Mouse (Mus musculus) lung, embryonic 15.5 days (tissue): ENCODE results near the gene Adgre1. TPM values are rescaled to one million over a fixed set of nuclear protein-coding genes. Genes with fewer than 3 reads are reported as not detected.
A peak's percentile ranks its signal among the peaks of the same experiment; 100 is the strongest.
"Not testable (repeated sequence)": the region's sequence is repeated elsewhere in the genome, so short reads cannot be mapped to it uniquely, and the experiment has no call there.

ENCODE experiments used
- ATAC-seq: fragments of 200-750 bp; cut with Nextera tagmentation; 2 replicates; pipeline ENCODE4 v1.8.0; 2017; ENCODE audit warnings: moderate number of reproducible peaks, borderline replicate concordance; ENCODE audit not compliant: low FRiP score, low TSS enrichment; ENCODE audit errors: extremely low read depth
- H3K27ac ChIP-seq: fragments of 300-500 bp; sonication (generic); 2 replicates; pipeline ENCODE4 v1.5.1; 2015; ENCODE audit warnings: moderate library complexity, mild to moderate bottlenecking, inconsistent platforms
- H3K27me3 ChIP-seq: fragments of 300-500 bp; sonication (generic); 2 replicates; pipeline ENCODE4 v1.6.1; 2015; ENCODE audit warnings: inconsistent platforms
- H3K36me3 ChIP-seq: fragments of 300-500 bp; sonication (generic); 2 replicates; pipeline ENCODE4 v1.6.1; 2015; ENCODE audit warnings: inconsistent platforms
- H3K4me1 ChIP-seq: fragments of 300-500 bp; sonication (generic); 2 replicates; pipeline ENCODE4 v1.6.1; 2015; ENCODE audit warnings: inconsistent platforms
- H3K4me2 ChIP-seq: fragments of 300-500 bp; sonication (generic); 2 replicates; pipeline ENCODE4 v1.6.1; 2015; ENCODE audit warnings: inconsistent platforms, mild to moderate bottlenecking, moderate library complexity
- H3K4me3 ChIP-seq: fragments of 300-500 bp; sonication (generic); 2 replicates; pipeline ENCODE4 v1.5.1; 2015; ENCODE audit warnings: mild to moderate bottlenecking, inconsistent platforms
- H3K9ac ChIP-seq: fragments of 300-500 bp; sonication (generic); 2 replicates; pipeline ENCODE4 v1.6.1; 2015; ENCODE audit warnings: inconsistent platforms
- H3K9me3 ChIP-seq: fragments of 300-500 bp; sonication (generic); 2 replicates; pipeline ENCODE4 v1.6.1; 2016; ENCODE audit warnings: inconsistent platforms
- WGBS: fragments of 180-500 bp; shearing (Covaris S2); methylation state at CpG from one replicate; pipeline ENCODE4 v1.1.7; 2015; 5-methylcytosine and 5-hydroxymethylcytosine counted together
- polyA plus RNA-seq: library from polyadenylated mRNA; unstranded; fragments of >200 nt; fragmentation: Nextera tagmentation; extraction: Ambion mirVana; gene quantifications from 2 replicates; pipeline ENCODE4 v1.2.1, GENCODE M21; 2015

Gene Adgre1
- 5.0 and 5.7 TPM in 2 replicates for polyA plus RNA-seq

DNA sequence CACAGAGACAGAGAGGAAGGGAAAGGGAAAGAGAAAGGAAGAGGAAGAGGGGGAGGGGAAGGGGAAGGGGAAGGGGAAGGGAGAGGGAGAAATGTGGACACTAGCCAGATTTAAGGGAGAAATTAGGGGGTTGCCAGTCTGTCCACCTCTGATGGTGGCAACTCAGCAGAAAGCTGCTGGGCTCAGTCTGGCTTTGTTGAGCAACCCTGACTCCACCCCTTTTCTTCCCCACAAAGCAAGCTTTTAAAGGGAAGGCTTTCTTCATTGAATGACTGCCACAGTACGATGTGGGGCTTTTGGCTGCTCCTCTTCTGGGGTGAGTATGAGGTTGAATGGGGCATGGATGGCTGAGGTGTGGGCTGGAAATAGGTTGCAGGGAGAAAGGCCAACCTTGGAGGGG, at the start of gene Adgre1:
Gene Adgre1, plus strand, starts transcription at position 251 of the 400 bp plus-strand sequence.
- Histone ChIP-seq H3K9me3 (no peaks in the 10 kb centered on the region), H3K4me1 (no peaks in the 10 kb centered on the region), H3K36me3 (no peaks in the 10 kb centered on the region), H3K4me3 (no peak within 1 kb of the TSS), H3K27me3 (no peaks in the 10 kb centered on the region), H3K27ac (no peak within 1 kb of the TSS), H3K4me2 (no peak within 1 kb of the TSS), H3K9ac (no peak within 1 kb of the TSS)
- WGBS: 28% methylated on average over 1 of the region's 1 CpGs
- ATAC-seq: no peak

DNA sequence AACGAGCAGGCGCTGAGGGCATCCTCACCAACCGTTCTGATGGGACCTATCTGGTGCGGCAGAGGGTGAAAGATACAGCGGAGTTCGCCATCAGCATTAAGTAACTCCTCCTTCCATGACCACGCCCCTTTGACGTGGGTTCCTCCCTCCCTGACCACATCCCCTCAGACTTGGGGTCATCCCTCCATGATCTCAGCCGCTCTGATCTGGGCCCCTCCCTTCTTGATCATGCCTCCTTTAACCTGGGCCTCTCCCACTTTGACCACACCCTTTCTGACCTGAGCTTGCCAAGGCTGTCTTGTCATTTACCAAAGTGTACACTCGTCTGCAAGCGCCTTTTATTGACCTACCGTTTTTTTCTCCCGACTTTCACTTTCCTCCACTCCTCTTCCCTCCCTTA, 46.7 kb upstream of the Adgre1 start:
- no peaks in the 10 kb centered on the region for H3K27me3 ChIP-seq
- H3K4me3 ChIP-seq: no peak overlapping the region
- H3K27ac ChIP-seq: no peak overlapping the region
- H3K9ac ChIP-seq: no peak overlapping the region
- H3K4me1 ChIP-seq: no peaks in the 10 kb centered on the region
- ATAC-seq: no peak
- H3K4me2 ChIP-seq: no peak overlapping the region
- H3K36me3 ChIP-seq: no peaks in the 10 kb centered on the region
- WGBS: 28% methylated on average over 13 of the region's 13 CpGs
- no peaks in the 10 kb centered on the region for H3K9me3 ChIP-seq

DNA sequence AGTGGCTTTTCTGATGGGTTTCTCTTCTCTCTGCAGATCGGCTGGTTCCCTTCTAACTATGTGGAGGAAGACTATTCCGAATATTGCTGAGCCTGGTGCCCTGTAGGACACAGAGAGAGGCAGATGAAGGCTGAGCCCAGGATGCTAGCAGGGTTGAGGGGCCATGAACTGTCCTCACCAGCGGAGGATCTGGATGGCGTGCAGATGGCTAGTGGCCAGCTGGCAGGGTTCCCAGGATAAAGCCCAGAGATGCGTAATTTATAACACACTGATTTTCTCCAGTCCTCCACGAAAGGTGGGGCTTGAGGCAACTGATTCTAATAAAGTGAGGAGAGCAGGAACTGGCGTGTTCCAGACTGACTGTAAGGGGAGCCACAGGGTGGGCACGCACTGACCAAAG, 30.9 kb upstream of the Adgre1 start:
- ATAC-seq: no peak
- H3K4me1 ChIP-seq: no peaks in the 10 kb centered on the region
- 37% methylated on average over 8 of the region's 8 CpGs for WGBS
- H3K9ac ChIP-seq: no peak overlapping the region
- no peaks in the 10 kb centered on the region for H3K36me3 ChIP-seq
- no peaks in the 10 kb centered on the region for H3K9me3 ChIP-seq
- H3K27me3 ChIP-seq: no peaks in the 10 kb centered on the region
- H3K4me2 ChIP-seq: no peak overlapping the region
- no peak overlapping the region for H3K27ac ChIP-seq
- H3K4me3 ChIP-seq: no peak overlapping the region

DNA sequence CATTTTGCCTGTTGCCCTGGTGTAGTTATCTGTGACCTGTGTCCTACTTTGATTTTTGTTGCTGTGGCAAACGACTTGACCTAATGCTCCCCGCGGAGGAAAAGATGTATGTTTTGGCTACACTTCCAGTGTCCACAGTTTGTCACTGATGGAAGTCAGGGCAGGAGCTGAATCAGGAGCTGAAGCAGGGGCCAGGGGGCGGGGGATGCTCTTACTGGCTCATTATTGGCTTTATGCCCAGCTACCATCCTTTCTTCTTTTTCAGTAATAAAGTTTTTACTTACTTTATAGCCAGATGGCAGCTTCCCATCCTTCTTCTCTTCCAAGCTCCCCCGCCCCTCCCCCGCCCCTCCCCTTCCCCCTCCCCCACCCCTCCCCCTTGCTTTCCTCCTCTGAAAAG, 29.5 kb upstream of the Adgre1 start:
- H3K9me3 ChIP-seq: no peaks in the 10 kb centered on the region
- no peaks in the 10 kb centered on the region for H3K4me1 ChIP-seq
- H3K4me3 ChIP-seq: no peak overlapping the region
- H3K9ac ChIP-seq: no peak overlapping the region
- H3K27me3 ChIP-seq: no peaks in the 10 kb centered on the region
- ATAC-seq: no peak
- no peaks in the 10 kb centered on the region for H3K36me3 ChIP-seq
- no peak overlapping the region for H3K27ac ChIP-seq
- WGBS: 22% methylated on average over 4 of the region's 6 CpGs
- no peak overlapping the region for H3K4me2 ChIP-seq

DNA sequence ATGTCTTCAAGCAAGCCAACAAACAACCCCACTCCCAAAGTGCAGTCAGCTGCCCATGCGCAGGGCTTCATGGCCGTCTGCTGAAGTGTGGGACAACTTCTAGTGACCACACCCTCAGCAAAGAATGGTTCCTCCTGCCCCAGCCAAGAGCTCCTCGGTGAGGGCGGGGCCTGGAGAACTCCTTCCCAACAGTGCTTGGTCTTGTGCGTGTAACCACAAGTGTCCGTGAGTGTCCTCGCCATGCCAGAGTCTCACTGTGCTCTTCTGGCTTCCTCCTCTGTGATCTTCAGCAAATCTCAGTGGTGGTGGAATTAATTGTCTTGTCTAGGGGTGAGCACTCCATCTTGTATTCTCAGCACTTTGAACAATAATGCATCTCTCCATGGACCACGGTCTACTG, 27.5 kb upstream of the Adgre1 start:
- Histone ChIP-seq H3K9ac (no peak overlapping the region), H3K4me1 (peaks cover 2% of the 10 kb centered on the region; the same call in 1 of the 2 replicates), H3K4me2 (no peak overlapping the region), H3K36me3 (no peaks in the 10 kb centered on the region), H3K9me3 (no peaks in the 10 kb centered on the region), H3K4me3 (no peak overlapping the region), H3K27me3 (no peaks in the 10 kb centered on the region), H3K27ac (no peak overlapping the region)
- WGBS: 87% methylated on average over 8 of the region's 8 CpGs
- no peak for ATAC-seq

DNA sequence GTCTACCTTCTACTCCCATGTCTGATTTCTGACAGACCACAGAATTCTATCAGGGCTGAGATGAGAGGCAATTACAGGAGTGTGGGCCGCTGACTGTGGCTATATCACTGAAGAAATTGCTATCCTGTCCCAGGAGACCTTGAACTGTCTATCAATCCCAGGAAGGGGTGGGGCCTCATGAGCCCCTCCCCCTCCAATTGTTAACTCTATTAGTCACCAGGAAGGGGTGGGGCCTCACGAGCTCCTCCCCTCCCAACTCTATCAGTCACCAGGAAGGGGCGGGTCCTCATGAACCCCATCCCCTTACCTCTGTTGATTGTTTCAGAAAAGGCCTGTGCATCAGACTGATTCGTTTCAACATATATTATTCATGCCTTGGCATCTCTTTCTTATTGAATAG, 26.2 kb upstream of the Adgre1 start:
- no peak overlapping the region for H3K9ac ChIP-seq
- peaks cover 3% of the 10 kb centered on the region; the same call in 1 of the 2 replicates for H3K4me1 ChIP-seq
- H3K36me3 ChIP-seq: no peaks in the 10 kb centered on the region
- H3K27me3 ChIP-seq: no peaks in the 10 kb centered on the region
- H3K4me2 ChIP-seq: no peak overlapping the region
- no peak for ATAC-seq
- WGBS: 72% methylated on average over 4 of the region's 4 CpGs
- no peak overlapping the region for H3K27ac ChIP-seq
- H3K9me3 ChIP-seq: no peaks in the 10 kb centered on the region
- no peak overlapping the region for H3K4me3 ChIP-seq

DNA sequence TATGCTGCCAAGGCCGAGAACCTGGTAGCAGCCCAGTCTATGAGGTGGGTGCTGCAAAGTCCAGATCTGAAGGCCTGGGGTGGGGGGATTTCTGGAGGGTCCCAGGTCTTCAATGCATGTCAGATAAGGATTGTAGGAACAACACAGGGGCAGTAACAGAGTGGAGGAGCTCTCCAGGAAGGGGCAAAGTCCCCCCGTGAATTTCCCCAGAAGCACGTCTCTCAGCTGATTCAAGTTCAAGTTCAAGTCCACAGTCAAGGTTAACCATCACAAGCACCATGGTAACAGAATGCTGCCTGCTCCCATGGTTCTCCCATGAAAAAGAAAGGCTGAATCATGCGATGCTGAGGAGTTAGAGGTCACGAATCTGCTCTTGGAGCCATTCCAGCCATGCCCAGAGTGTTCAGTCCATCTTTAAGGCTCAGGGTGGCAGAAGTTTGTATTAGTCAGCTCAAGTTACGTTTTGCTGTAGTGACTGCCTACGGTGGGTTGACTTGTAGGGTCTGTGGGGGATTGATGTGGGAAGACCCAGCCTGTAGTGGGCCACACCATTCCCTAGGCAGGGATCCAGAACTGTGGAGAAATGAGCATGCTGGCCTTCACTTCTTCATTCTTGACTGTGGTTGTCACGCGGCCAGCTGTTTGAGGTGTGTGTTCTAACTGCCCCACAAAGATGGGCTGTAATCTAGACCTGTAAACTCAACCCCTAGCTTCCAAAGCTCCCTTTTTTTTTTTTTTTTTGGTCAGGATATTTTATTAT, 24.3 kb upstream of the Adgre1 start:
- no peak overlapping the region for H3K9ac ChIP-seq
- H3K27me3 ChIP-seq: no peaks in the 10 kb centered on the region
- WGBS: 60% methylated on average over 9 of the region's 9 CpGs
- no peaks in the 10 kb centered on the region for H3K9me3 ChIP-seq
- no peak overlapping the region for H3K4me3 ChIP-seq
- no peak overlapping the region for H3K27ac ChIP-seq
- H3K4me2 ChIP-seq: no peak overlapping the region
- ATAC-seq: no peak
- H3K4me1 ChIP-seq: peaks cover 3% of the 10 kb centered on the region; the same call in 1 of the 2 replicates
- H3K36me3 ChIP-seq: no peaks in the 10 kb centered on the region

DNA sequence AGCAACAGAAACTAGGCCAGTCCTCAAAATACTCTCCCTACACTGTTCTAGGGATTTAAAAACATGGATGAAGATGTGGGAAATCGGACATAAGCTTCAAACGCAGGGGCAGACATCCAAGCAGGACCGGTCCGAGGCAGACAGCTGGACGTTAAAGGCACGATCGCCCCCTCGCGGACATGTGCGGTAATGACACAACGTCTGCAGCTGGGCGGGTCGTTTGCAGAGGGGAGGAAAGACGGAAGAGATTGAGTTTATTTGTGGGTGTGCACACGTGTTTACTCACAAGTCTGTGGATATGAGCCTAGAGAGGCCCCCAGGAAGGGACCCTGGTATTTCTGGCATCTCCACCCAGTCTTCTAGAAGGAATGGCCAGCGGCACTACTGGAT, 23.7 kb upstream of the Adgre1 start:
- H3K9ac ChIP-seq: no peak overlapping the region
- H3K9me3 ChIP-seq: no peaks in the 10 kb centered on the region
- no peaks in the 10 kb centered on the region for H3K36me3 ChIP-seq
- no peak for ATAC-seq
- H3K4me1 ChIP-seq: peaks cover 3% of the 10 kb centered on the region; the same call in 1 of the 2 replicates
- H3K4me2 ChIP-seq: no peak overlapping the region
- no peak overlapping the region for H3K27ac ChIP-seq
- no peak overlapping the region for H3K4me3 ChIP-seq
- 6% methylated on average over 16 of the region's 16 CpGs for WGBS
- H3K27me3 ChIP-seq: no peaks in the 10 kb centered on the region

DNA sequence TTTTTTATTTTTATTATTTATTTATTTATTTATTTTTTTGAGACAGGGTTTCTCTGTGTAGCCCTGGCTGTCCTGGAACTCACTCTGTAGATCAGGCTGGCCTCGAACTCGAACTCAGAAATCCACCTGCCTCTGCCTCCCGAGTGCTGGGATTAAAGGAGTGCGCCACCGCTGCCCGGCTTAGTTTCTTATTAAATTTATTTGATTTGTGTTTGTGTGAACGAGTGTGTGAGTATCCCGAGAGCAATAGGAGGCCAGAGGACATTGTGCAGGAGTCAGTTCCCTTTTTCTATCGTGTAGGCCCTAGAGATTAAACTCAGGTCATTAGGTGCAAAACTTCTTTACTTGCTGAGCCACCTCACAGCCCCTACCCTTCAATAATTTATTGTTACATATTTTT, 23.3 kb upstream of the Adgre1 start:
- H3K36me3 ChIP-seq, H3K4me1 ChIP-seq, H3K4me2 ChIP-seq, H3K27me3 ChIP-seq, ATAC-seq, H3K9ac ChIP-seq, H3K9me3 ChIP-seq, H3K4me3 ChIP-seq, H3K27ac ChIP-seq: not testable (repeated sequence)
- WGBS: 62% methylated on average over 9 of the region's 9 CpGs

DNA sequence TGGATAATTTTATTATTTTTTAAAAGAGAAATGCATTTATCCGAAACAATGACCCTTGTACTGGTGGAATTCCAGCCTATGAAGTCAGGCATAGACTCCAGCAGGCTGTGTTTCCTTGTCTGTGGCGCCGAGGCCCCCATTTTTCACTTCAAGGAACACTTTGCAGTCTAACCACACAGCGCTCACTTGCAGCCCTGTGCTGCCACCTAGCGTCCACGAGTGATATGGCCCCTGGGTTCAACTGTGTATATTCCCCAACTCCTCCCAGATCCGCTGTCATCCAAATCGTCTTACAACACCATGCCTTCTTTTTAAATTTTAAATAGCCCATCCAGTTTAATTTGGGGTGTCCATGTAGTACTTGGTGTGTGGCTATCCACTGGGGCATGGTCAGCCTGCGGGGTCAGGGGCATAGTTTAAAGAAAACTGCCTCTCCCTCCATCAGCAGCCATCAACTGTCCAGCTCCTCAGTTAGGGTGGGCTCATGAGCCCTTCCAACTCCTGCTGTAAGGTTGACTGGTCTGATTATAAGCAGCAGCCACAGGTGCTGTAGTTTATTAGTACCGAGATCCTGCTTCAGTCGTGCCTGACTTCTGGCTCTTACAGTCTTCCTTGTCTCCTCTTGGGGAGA, 22.7 kb upstream of the Adgre1 start:
- Histone ChIP-seq H3K4me1 (peaks cover 3% of the 10 kb centered on the region; the same call in 1 of the 2 replicates), H3K9ac (no peak overlapping the region), H3K4me3 (no peak overlapping the region), H3K4me2 (no peak overlapping the region), H3K27me3 (no peaks in the 10 kb centered on the region), H3K27ac (no peak overlapping the region), H3K36me3 (no peaks in the 10 kb centered on the region), H3K9me3 (no peaks in the 10 kb centered on the region)
- 9% methylated on average over 11 of the region's 11 CpGs for WGBS
- ATAC-seq: peak; percentile 82

DNA sequence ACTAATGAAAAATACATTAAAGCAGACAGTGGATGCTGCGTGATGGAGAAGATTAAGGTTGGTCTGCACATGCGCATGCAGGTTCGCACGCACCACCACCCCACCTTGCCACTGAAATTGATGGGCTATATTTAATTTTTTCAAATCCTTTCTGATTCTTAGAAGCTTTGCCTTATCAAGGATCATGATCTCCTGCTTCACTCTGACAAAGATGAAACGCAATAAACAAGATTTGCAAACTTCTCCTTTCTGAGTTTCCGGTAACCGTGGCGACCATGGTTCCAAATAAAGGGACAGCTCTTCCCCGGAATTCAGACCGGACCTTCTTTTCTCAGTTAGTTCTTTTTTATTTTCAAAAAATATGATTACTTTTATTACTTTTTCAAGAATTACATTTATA, 20.5 kb upstream of the Adgre1 start:
- H3K9ac ChIP-seq: no peak overlapping the region
- no peak overlapping the region for H3K27ac ChIP-seq
- 78% methylated on average over 10 of the region's 10 CpGs for WGBS
- H3K27me3 ChIP-seq: no peaks in the 10 kb centered on the region
- no peak for ATAC-seq
- H3K9me3 ChIP-seq: no peaks in the 10 kb centered on the region
- H3K4me3 ChIP-seq: no peak overlapping the region
- peaks cover 3% of the 10 kb centered on the region; the same call in 1 of the 2 replicates for H3K4me1 ChIP-seq
- no peak overlapping the region for H3K4me2 ChIP-seq
- H3K36me3 ChIP-seq: no peaks in the 10 kb centered on the region

DNA sequence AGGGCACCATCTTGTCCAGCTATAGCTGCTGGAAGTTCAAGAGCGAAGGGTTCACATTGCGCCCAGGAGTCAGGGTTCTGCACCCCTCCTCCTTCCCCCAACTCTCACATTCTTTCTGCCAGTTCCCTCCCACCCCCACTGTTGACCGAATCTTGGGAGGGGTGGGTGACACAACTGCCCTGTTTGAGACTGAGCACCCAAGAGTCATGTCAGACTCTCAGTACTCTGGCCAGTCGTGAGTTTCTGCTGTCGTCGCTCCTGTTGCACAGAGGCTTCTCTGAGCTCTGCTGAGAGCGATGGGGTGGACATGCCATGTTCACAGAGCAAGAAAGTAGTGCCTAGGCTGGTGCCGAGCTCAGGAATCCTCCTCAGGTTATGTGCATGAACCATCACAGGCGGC, 19.2 kb upstream of the Adgre1 start:
- Histone ChIP-seq H3K9ac (no peak overlapping the region), H3K9me3 (no peaks in the 10 kb centered on the region), H3K4me3 (no peak overlapping the region), H3K27ac (no peak overlapping the region), H3K4me2 (no peak overlapping the region), H3K27me3 (no peaks in the 10 kb centered on the region), H3K36me3 (no peaks in the 10 kb centered on the region), H3K4me1 (peaks cover 3% of the 10 kb centered on the region; the same call in 1 of the 2 replicates)
- WGBS: 55% methylated on average over 9 of the region's 9 CpGs
- ATAC-seq: no peak
